Mouse (Mus musculus) embryonic fibroblast, embryonic 13.5 days (primary cell): ENCODE results near the gene Fzr1.

Experiments
- CTCF ChIP-seq: IDR thresholded peaks from 2 replicates; pipeline ENCODE4 v1.5.1; 2011; ENCODE audit warnings: mild to moderate bottlenecking, control low read depth, low read length, moderate library complexity, borderline replicate concordance; ENCODE audit not compliant: insufficient read depth
- POLR2A ChIP-seq: IDR thresholded peaks from 2 replicates; pipeline ENCODE4 v1.6.1; 2011; ENCODE audit warnings: low read depth, mild to moderate bottlenecking, control low read depth, low read length, moderate library complexity

- TF ChIP-seq CTCF (no peak), POLR2A (no peak)
Observed at GRCm38 (mm10) chr10:81351678-81352291, 26.5 kb downstream of the Fzr1 start.
